ENCODE assay signal across 11 mouse cellular contexts in the genomic region with DNA sequence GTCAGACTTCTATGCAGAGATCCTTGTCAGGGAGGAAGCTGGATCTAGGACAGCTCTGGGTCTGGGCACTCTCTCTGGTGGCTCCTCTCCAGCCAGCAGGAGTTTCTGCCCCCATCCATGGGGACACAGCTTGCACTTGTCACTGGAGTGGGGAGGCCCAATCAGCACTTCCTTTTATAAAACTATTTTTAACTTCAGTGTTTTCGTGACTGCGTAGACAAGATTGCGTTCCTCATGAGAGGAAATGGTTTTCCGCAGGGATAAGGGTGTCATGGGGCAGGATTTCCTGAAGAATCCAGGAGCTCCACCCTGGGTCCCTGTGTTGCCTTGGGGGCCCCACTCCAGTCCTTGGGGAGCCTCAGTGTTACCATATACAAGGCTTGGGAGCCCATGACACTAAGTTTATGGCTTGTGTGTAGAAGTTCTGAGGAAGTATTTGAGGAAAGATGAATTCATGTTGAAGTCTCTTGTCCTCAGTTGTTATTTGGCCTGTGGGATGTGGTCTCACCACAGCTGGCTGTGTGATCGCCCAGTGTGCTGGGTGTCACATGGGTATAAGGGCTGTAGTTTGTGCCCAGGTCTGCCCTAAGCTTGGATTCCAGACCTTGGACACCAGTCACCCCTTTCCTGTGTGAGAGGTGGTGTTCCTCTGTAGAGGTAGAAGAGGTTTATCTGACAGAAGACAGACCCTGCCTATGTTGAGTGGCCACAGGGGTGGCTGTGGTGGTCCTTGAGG. TPM values are rescaled to one million over a fixed set of nuclear protein-coding genes. Genes with fewer than 3 reads are reported as not detected.
A peak's percentile ranks its signal among the peaks of the same experiment; 100 is the strongest.
DNase-seq lines count a peak whose midpoint lies in the region; ATAC-seq lines count a peak whose summit lies in the region.
"Had no signal": no experiment of that assay in that cellular context is flagged by ENCODE, and none has a peak within 500 bp of the region (broad histone marks: within the 10 kb centered on the region; RNA-seq: fewer than 3 reads in every experiment).

No protein-coding gene starts in this region.

- no peaks in the 10 kb centered on the region for H3K36me3 ChIP-seq in heart, embryonic 14.5 days (ENCODE audit: control insufficient read depth, insufficient read depth, low read length)
- H3K36me3 ChIP-seq in forebrain, embryonic 12.5 days (replicated peaks), result no peaks in the 10 kb centered on the region
- no peaks in the 10 kb centered on the region for H3K36me3 ChIP-seq in forebrain, embryonic 16.5 days (ENCODE audit: control insufficient read depth, insufficient read depth)
- H3K36me3 ChIP-seq: neural tube, embryonic 12.5 days; stomach, embryonic 15.5 days had no signal

- ATAC-seq in cerebellum, adult (ENCODE audit: insufficient number of reproducible peaks, low FRiP score, low TSS enrichment), result peak; percentile 36; the same call in 1 of the 2 replicates
- ATAC-seq in heart, embryonic 14.5 days (ENCODE audit: insufficient number of reproducible peaks, insufficient read depth, low FRiP score, low read depth), result peak; percentile 82
- no peak for ATAC-seq in forebrain, embryonic 12.5 days (ENCODE audit: low FRiP score)
- ATAC-seq in forebrain, embryonic 16.5 days, result no peak
- ATAC-seq: activated CD4-positive, CD25-positive, alpha-beta regulatory T cell, adult 4 months had no signal

- no peaks in the 10 kb centered on the region for H3K9me3 ChIP-seq in heart, embryonic 14.5 days (ENCODE audit: control insufficient read depth, low read length)
- no peaks in the 10 kb centered on the region for H3K9me3 ChIP-seq in forebrain, embryonic 12.5 days
- no peaks in the 10 kb centered on the region for H3K9me3 ChIP-seq in forebrain, embryonic 16.5 days (ENCODE audit: control insufficient read depth, low read length)
- H3K9me3 ChIP-seq: neural tube, embryonic 12.5 days; stomach, embryonic 15.5 days had no signal

- no peak overlapping the region for H3K4me3 ChIP-seq in heart, embryonic 14.5 days (ENCODE audit: control insufficient read depth in 1 of 2, insufficient read depth in 1 of 2, low read depth in 1 of 2, low read length in 2 of 2)
- H3K4me3 ChIP-seq in forebrain, embryonic 12.5 days (replicated peaks), result no peak overlapping the region
- H3K4me3 ChIP-seq in forebrain, embryonic 16.5 days (replicated peaks; ENCODE audit: low read length), result no peak overlapping the region
- H3K4me3 ChIP-seq: neural tube, embryonic 12.5 days; stomach, embryonic 15.5 days had no signal

- H3K27me3 ChIP-seq in heart, embryonic 14.5 days (ENCODE audit: control insufficient read depth, insufficient read depth, low read length), result no peaks in the 10 kb centered on the region
- no peaks in the 10 kb centered on the region for H3K27me3 ChIP-seq in forebrain, embryonic 12.5 days
- H3K27me3 ChIP-seq in forebrain, embryonic 16.5 days (replicated peaks; ENCODE audit: control insufficient read depth, insufficient read depth, low read length), result no peaks in the 10 kb centered on the region
- H3K27me3 ChIP-seq: neural tube, embryonic 12.5 days; stomach, embryonic 15.5 days had no signal

- peak overlapping the region; percentile 84 to 85 for H3K27ac ChIP-seq in heart, embryonic 14.5 days (replicated peaks in 1 of 2; ENCODE audit: control insufficient read depth in 1 of 2, insufficient read depth in 1 of 2, low read depth in 2 of 2, low read length in 2 of 2)
- no peak overlapping the region for H3K27ac ChIP-seq in forebrain, embryonic 12.5 days
- no peak overlapping the region for H3K27ac ChIP-seq in forebrain, embryonic 16.5 days (ENCODE audit: low read length)
- H3K27ac ChIP-seq: neural tube, embryonic 12.5 days; stomach, embryonic 15.5 days had no signal

- H3K9ac ChIP-seq in heart, embryonic 14.5 days (ENCODE audit: low read length), result peak overlapping the region; percentile 27; the same call in 1 of the 2 replicates
- no peak overlapping the region for H3K9ac ChIP-seq in forebrain, embryonic 12.5 days
- no peak overlapping the region for H3K9ac ChIP-seq in forebrain, embryonic 16.5 days (replicated peaks; ENCODE audit: low read depth, low read length)
- H3K9ac ChIP-seq: neural tube, embryonic 12.5 days; stomach, embryonic 15.5 days had no signal

- H3K4me1 ChIP-seq in heart, embryonic 14.5 days (ENCODE audit: control insufficient read depth in 2 of 2, insufficient read depth in 2 of 2, low read length in 2 of 2), result peaks cover 31 to 50% of the 10 kb centered on the region in 2 experiments
- H3K4me1 ChIP-seq in forebrain, embryonic 12.5 days, result peaks cover 13% of the 10 kb centered on the region
- peaks cover 6% of the 10 kb centered on the region; the same call in 1 of the 2 replicates for H3K4me1 ChIP-seq in forebrain, embryonic 16.5 days (replicated peaks; ENCODE audit: control insufficient read depth, insufficient read depth, low read length)

- DNase-seq in cerebellum, adult 8-10 months, result no peak
- DNase-seq in kidney, postnatal 25 days, result peak; percentile 68 to 86
- peak; percentile 85 for DNase-seq in lung, postnatal 36 days
- no peak for DNase-seq in right cerebral cortex, postnatal 36 days (ENCODE audit: low spot score in 2 of 2)

- WGBS in heart, embryonic 14.5 days, result 21% methylated on average over 5 of the region's 5 CpGs
- WGBS in forebrain, embryonic 12.5 days, result 95% methylated on average over 5 of the region's 5 CpGs
- WGBS in forebrain, embryonic 16.5 days, result 87% methylated on average over 5 of the region's 5 CpGs

- peak overlapping the region; percentile 45 for H3K4me2 ChIP-seq in heart, embryonic 14.5 days (ENCODE audit: low read length)
- H3K4me2 ChIP-seq in forebrain, embryonic 12.5 days, result no peak overlapping the region
- no peak overlapping the region for H3K4me2 ChIP-seq in forebrain, embryonic 16.5 days (ENCODE audit: low read length)
- H3K4me2 ChIP-seq: neural tube, embryonic 12.5 days; stomach, embryonic 15.5 days had no signal

RNA-seq across cellular contexts. Expression of gene Inpp5a, which starts 45.4 kb away (rescaled TPM):
- 89.9 and 93.9 TPM in 2 replicates for polyA plus RNA-seq in heart, embryonic 14.5 days (2014; fragmentation: Nextera tagmentation; extraction: Ambion mirVana)
- 17.3 TPM in 2 replicates for polyA plus RNA-seq in forebrain, embryonic 12.5 days (2016; fragmentation: Nextera tagmentation; extraction: Ambion mirVana)
- polyA plus RNA-seq in forebrain, embryonic 16.5 days (2015; fragmentation: Nextera tagmentation; extraction: Ambion mirVana), result 9.3 and 11.2 TPM in 2 replicates

Comparison
In these comparisons a context has a peak if more than half of its experiments do, and no peak if none do; other contexts are left out.
1. ATAC-seq: peak in cerebellum, adult (single experiment) and heart, embryonic 14.5 days (single experiment); none in forebrain, embryonic 12.5 days (single experiment) and forebrain, embryonic 16.5 days (single experiment).
2. DNase-seq: peak in kidney, postnatal 25 days (2 of 2) and lung, postnatal 36 days (single experiment); none in cerebellum, adult 8-10 months (single experiment) and right cerebral cortex, postnatal 36 days (0 of 2).
3. H3K27ac ChIP-seq: peak in heart, embryonic 14.5 days (2 of 2); none in forebrain, embryonic 12.5 days (single experiment) and forebrain, embryonic 16.5 days (single experiment).